Mouse (Mus musculus): ENCODE data around the gene Zbtb46.
A peak's percentile ranks its signal among the peaks of the same experiment; 100 is the strongest.

Gene Zbtb46

DNA sequence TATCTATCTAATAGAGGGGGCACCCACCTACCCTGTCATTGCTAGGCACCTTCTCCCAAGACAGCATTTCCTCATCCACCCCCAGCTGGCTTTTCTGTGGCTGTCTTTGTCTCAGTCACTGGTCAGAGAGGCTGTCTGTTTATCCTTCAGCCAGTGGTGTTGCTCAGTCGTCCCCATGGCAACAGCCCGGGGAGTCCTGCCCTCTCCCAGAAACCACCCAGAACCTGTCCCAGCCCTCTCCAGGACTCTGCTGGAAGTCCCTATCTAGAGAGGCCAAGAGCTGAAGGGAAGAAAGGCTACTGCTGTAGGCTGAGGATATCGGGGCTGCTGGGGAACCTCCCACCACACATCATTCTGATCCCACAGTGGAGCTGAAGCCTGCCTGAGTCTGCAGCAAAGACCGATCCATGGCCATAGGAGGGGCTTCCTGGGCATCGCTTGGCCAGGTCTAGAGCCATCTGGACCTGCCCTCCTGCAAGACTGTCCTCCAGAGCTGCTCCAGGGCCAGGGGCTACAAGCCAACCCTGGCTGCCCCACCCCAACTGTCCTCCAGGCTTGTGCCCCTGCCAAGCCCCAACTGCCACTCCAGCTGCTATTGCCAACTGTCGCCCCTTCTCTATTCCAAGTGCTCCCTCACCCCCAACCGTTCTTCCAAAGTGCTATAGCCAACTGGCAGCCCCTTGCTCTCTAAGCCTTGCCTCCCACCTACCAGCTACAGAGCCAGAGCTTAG, 3.9 kb upstream of the Zbtb46 start:
- no peak for DNase-seq (ENCODE audit: low read depth)

DNA sequence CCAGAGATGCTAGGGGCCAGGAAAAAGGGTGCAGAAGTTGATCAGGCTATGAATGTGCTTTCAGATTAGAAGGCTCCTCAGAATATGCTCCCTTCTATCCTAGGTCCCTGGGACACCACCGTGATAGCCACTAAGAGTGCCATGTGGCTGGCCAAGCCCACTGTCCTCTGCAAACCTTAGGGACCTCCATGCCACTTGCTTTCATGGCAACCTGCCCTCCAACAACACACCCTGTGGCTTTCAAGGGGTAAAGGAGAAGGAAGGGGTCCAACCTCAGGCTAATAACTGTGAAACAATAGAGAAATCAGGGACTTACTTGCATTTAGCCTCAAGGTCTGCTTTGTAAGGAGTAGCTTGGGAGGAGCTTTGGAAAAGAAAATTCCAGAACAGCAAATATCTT, 3.4 kb upstream of the Zbtb46 start:
- DNase-seq (ENCODE audit: low read depth), result no peak

- DNase-seq (ENCODE audit: low read depth), result peak; percentile 31
Measured at GRCm38 (mm10) chr2:181461536-181462100, 2.4 kb upstream of the Zbtb46 start.

DNA sequence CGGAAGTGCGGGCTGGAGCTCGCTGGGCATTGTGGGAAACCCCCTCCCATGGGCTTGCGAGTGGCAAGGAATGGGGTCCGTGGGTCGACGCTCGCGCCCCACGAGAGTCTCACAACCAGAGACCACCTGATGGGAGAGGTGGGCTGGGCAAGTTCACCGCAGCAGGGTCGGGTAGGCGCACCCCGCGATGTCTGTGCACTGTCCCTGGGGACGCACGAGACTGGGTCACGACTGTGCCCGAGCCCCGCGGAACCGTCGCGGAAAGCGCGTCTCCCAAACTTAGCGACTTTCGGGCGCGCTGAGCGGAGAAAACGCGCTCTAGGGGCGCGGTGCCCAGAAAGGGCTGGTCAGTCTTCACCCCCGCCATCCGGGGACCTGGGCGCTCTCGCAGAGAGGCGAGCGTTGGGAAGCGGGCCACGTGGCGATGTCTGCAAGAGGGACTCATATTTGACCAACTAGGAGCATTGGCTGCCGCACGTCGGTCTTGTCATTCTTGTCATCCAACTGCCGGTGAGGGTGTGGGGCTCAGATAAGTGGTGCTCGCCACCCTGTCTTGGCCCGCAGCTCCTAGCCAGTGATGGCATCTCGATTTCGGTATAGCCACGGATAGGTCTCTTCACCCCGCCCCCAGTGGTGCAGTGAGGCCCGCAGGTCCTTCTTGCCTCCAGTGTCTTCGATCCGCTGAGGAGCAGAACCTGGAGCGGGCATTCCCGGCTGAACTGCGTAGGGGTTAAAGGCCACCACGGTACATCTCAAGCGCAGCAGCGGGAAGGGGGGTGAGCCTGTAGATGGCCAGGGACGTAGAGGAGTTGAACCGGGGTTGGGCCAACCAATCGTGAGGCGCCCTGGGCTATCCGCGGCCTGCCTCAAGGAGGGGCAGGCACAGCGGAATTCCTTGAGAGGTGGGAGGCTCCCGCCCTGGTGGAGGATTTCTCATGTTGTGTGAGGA, 721 bp upstream of the Zbtb46 start:
- DNase-seq (ENCODE audit: low read depth), result peak; percentile 63

- DNase-seq (ENCODE audit: low read depth), result peak; percentile 73
Measured at GRCm38 (mm10) chr2:181458411-181459152, 644 bp downstream of the Zbtb46 start.

DNA sequence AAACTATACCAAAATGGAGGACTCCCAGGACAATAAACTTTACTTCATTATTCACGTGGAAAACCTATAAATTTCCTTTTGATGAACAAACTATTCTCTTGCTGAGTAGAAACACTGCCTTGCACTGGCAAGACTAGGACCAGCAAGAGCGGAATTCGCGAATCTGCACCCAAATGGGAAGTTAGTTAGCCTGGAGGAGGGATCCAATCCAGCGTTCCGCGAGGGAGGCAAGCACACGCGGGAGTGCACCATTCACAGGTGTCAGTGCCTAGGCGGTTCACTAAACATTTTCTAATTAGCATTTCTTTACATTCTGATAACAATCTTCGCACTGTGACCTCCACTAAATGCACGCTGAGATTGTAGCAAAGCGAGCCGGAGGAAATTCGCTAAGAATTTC, 1.4 kb downstream of the Zbtb46 start:
- peak; percentile 38 for DNase-seq (ENCODE audit: low read depth)

DNA sequence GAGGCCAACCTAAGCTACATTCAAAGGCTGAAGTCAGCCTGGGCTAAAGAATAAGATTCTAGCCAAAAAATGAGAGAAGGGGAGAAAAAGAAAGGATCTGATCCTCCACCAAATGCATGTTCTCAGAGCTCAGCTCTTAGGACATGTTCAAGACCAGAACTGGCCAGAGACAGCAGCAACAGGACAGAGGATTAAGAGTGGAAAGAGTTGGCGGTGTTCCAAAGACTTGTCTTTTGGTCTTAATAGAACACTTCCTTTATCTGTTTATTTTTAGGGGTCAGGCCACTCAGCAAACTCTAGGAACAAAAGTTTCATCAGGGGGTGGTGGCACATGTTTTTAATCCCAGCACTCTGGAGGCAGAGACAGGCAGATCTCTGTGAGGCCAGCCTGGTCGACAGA, 3.3 kb downstream of the Zbtb46 start:
- DNase-seq (ENCODE audit: low read depth), result no peak

DNA sequence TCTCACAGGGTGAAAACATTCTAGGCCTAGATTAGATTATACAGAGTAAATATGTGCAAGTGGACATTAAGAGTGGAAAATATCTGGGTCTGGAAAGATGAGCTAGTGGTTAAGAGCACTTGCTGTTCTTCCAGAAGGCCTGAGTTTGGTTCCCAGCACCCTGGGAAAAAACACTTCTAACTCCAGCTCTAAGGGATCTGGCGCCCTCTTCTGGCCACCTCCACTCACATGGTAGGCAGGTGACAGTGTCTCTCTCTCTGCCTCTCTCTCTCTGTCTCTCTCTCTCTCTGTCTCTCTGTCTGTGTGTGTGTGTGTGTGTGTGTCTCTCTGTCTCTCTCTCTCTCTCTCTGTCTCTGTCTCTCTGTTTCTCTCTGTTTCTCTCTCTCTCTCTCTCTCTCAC, 6.0 kb downstream of the Zbtb46 start:
- DNase-seq (ENCODE audit: low read depth), result peak; percentile 55

DNA sequence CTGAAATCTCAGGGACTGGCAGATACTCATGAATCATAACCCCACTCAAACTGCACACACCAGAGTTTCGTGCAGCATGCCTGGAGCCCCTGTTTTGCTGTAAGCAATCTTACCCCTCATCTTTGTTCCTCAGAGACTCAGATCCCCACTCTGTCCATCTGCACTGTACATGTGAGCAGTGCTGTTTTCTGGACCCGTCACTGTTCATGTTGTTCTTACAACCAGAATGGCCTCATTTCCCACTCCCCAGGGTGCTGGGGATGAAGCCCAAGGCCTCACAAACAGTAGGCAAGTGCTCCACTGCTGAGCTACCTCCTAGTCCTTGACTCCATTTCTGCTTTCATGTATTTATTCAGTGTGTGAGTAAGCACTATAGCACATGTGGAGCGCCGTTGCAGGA, 7.0 kb downstream of the Zbtb46 start:
- DNase-seq (ENCODE audit: low read depth), result no peak

DNA sequence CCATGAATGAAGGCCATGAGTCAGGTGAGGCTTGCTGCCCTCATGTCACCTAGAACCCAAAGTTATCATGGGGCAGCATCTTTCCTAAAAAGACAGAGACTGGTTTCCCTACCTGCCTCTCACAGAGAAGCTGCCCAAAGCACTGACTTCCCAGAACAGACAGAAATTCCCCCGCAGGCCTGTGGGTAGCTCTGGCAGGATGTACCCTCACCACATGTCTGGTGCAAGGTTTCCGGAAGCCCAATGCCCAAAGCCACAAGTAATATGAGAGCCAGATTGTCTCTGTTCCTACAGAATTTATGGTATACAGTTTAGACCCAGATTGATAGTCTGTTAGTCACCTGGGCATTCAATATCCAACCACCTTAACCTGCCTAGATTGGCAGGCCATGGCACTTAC, 16.2 kb downstream of the Zbtb46 start:
- peak; percentile 56 for DNase-seq (ENCODE audit: low read depth)

DNA sequence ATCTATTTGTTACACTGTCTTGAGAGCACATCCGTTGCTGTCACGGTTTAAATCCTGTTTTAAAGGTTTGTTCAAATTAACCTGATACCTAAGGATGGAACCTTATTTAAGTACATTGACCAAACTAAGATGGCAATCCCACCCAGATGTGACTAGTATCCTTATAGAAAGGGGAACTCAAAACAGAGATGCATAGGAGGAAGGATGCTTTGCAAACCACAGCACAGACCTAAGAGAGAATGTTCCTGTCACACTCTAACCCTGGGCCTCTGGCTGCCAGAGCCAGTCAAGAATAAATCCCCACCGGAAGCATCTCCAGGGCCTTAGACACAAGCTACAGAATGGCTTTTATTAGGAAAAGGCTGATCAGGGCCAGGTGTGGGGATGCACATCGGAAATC, 21.1 kb downstream of the Zbtb46 start:
- no peak for DNase-seq (ENCODE audit: low read depth)

DNA sequence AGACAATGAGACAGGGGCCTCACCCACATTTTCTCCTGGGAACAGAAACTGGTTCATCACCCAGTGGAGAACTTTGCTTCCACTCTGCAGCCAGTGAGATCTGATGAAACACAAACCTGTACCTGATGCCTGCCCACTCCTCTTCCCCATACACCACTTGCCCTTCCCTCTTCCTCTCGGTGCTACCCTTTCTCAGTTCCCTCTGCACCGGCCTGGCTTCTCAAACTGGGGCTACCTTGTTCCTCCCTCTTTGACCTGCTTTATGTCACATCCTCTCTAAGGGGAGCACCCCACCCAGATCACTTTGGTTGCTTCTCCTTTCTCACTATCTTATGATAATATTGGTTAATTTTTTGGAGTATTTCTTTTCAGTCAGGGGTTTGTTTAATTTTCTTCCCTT, 23.0 kb downstream of the Zbtb46 start:
- no peak for DNase-seq (ENCODE audit: low read depth)

DNA sequence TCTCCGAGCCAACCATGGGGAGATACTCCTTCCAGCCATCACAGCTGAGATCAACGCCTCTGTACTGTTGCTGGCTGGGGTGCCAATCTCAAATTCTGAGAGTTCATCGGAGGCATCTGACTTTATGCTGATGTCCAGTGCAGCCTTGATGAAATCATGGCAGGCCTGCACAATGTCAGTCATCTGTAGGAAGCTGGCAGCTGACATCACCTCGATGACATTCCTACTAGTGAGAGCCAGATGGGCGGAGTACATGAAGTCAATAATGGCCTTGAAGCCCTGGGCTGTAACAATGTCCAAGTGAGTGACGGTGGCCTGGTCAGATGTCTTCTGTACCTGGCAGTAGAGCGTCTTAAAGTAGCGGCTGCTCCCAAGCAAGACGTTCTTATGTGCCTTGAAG, 35.4 kb downstream of the Zbtb46 start:
- DNase-seq (ENCODE audit: low read depth), result no peak

- DNase-seq (ENCODE audit: low read depth), result no peak
Measured at GRCm38 (mm10) chr2:181420903-181421638, 38.2 kb downstream of the Zbtb46 start.

- no peak for DNase-seq (ENCODE audit: low read depth)
Measured at GRCm38 (mm10) chr2:181420426-181420825, 38.8 kb downstream of the Zbtb46 start.

- DNase-seq (ENCODE audit: low read depth), result no peak
Measured at GRCm38 (mm10) chr2:181419359-181419758, 39.9 kb downstream of the Zbtb46 start.

GRCm38 (mm10) chr2:181415945-181416344, 43.3 kb downstream of the Zbtb46 start:
- DNase-seq (ENCODE audit: low read depth), result no peak

- DNase-seq (ENCODE audit: low read depth), result no peak
Measured at GRCm38 (mm10) chr2:181413141-181413540, 46.1 kb downstream of the Zbtb46 start.

DNA sequence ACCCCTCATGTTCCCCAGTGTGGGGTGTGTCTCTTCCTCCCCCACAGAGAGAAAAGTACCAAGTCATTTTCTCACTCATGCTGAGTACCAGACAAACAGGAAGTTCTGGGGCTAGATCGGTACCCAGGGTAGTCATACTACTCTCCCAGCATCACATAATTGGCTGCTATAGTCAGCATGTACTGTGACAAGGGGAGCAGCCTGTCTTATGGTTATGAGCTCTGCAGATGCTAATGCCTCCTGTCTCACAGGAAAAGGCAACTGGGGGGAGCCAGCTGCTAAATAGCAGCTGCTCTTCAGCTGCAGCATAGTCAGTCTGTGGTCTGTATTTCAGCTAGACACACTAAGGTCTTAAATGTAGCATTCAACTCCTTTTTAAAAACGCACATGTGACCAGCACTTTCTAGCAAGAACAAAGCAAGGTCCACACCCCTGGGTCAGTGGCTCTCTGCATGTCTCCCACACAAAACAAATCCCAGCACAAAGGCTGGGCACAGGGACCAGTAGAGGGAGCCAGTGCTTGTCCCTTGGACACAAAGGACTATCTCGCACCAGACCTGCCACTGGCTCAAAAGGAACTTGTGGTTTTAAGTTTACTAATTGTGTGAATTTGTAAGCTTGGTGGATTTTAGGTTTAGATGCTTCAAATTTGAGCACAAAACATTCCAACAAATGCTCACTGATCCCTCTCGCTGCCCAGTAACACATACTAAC, 48.3 kb downstream of the Zbtb46 start:
- DNase-seq (ENCODE audit: low read depth), result peak; percentile 88

DNA sequence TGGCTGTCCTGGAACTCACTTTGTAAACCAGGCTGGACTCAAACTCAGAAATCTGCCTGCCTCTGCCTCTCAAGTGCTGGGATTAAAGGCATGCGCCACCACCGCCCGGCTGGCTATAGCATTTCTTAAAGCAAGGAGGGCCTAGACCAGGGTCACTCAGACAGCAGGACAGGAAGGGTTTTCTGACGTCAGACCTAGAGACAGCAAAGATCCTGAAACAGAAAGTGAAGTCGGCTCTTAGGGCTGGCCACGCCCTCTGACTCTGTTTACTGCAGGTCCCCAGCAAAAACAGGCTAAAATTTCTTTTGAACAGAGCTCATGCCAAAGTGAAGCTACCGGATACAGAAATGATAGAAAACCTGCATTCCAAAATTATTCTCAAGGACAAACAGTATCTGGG, 49.6 kb downstream of the Zbtb46 start:
- DNase-seq (ENCODE audit: low read depth), result peak; percentile 84

DNA sequence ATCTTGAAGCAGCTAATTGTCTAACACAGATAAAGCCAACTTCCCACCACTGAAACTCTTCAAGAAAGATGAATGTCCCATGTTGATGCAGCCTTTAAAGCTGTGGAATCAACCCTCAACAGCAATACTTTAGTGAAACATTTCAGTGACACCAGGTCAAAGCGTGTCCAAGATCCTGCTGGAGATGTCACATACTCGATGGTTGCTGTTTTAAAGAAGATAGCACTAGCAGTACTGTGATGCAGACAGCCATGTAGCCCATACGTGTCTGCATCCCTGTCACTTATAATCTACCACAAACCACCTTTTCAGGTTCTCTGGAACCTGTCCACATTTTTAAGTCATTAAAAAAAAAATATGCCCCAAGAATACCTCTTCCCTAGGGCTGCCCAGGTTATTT, 55.5 kb downstream of the Zbtb46 start:
- DNase-seq (ENCODE audit: low read depth), result no peak
